Mouse (Mus musculus) layer of hippocampus, adult 8-10 months (tissue): ENCODE data around the gene Lamtor5. TPM values are rescaled to one million over a fixed set of nuclear protein-coding genes. Genes with fewer than 3 reads are reported as not detected.
A peak's percentile ranks its signal among the peaks of the same experiment; 100 is the strongest.

ENCODE experiments used
- DNase-seq, 2 experiments: peaks; one replicate each; pipeline ENCODE4 v3.0.0; 2022; ENCODE audit warnings: low spot score in 2 of 2
- total RNA-seq, 4 experiments: library from RNA; stranded (reverse); gene quantifications; 2 replicates each; pipeline ENCODE4 v1.2.4; 2022

The Lamtor5 gene
- 10 to 100 TPM; 59.9 to 73.1 (median 66.1) TPM for total RNA-seq

DNA sequence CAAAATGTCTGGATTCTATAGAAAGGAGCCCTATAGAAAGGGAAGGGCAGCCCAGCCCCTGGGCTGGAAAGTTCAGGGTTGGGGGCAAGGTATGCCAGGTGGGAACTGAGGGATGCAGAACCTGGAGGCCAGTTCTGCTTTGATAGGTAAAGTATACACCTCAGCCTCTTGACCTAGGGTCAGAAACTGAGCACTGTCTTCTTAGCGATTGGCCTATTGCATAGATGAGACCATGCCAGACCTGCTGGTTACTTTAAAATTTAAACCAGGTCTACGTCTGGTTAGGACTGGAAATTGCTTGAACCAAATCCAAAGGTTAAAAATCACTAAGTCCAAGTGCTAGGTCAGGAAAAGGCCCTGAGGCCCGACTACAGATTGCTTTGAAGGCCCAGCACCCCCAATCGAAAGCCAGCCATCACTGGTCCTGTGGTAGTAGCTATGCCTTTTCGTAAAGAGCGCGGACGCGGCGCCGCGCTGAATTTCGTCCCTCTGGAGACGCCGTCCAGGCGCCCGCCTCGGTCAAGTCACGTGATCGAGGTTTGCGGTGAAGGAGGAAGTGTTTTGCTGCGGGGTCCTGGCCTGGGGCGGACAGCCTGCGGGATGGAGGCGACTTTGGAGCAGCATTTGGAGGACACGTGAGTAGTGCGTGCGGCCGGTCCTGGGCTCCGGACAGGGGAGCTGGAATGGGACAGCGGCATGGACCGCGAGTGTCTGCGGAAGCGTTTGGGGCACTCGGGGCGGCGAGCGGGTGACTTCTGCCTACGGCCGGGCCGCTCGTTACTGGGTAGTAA, at the start of gene Lamtor5:
Gene Lamtor5 (plus strand): TSS at position 380 of the 791 bp plus-strand sequence.
- DNase-seq = peak; percentile 86 to 90

DNA sequence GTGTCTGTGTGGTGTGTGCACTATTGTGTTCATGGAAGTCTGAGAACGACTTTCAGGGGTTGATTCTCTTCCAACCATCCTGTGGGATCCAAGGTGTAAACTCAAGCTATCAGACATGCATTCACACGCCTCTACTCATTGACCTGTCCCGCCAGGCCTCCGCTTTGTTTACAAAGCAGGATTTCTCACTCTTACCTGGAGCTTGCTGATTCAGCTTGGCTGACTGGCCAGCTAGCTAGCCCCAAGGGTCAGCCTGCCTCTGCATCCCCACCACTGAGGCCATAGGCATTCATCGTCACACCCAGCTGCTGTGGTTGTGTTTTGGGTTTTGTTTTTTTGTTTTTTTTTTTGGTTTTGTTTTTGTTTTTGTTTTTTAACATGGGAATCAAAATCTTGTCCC, 49.4 kb upstream of the Lamtor5 start:
- no peak for DNase-seq

DNA sequence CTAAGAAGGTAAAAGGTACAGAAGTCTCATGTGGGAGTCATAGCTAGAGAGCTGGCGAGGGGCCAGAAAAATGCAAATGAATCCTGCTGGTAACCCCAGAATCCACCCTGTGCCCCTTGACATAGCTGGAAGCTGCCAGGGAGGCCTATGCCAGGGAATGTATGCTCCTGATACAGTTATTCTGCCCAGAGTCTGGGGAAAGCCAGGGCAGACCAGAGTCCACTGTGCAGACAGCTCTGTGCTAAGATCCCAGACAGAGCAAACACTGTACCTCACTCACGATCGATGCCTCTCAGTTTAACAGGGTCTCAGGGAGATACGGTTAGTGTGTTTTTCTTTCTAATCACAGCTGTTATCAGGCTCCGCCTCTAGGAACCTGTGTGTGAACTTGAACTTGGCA, 48.8 kb upstream of the Lamtor5 start:
- DNase-seq = no peak

DNA sequence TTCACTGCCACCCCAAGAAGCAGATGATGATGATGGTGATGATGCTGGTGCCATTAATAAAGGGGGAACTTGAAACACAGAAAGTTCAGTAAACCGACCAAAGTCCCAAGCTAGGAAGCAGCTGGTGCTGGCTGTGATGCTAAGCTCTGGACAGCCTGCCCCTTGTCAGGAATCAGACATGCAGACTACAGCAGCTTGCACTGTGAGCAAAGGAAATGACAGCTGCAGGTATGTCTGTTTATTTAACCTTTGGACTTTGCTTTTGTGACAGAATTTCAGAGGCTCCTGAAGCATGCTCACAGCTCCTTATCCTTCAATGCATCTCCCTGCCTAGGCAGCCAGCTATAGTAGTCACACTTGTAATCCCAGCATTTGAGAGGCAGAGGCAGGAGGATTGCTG, 48.1 kb upstream of the Lamtor5 start, which contains the start of gene A630076J17Rik:
Gene A630076J17Rik (plus strand): TSS at position 88 of the 400 bp plus-strand sequence.
- no peak for DNase-seq

DNA sequence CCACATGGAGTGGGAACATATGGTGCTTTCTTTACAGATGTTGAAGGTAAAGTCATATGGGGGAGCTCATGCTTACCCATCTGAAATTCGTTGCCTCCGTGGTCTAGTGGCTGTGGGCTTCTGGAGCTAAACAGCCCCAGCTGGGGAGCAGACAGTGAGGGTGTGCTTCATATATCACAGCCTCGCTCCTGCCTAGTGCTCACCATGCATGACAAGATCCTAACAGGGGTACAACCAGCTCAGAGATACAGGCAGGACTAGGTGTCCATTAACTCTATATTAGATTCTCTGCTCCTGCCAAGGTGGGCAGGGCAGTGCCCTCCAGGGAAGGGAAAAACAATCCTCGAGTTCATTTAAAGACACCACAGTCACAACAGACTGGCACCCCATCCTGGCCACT, 47.5 kb upstream of the Lamtor5 start:
- no peak for DNase-seq

DNA sequence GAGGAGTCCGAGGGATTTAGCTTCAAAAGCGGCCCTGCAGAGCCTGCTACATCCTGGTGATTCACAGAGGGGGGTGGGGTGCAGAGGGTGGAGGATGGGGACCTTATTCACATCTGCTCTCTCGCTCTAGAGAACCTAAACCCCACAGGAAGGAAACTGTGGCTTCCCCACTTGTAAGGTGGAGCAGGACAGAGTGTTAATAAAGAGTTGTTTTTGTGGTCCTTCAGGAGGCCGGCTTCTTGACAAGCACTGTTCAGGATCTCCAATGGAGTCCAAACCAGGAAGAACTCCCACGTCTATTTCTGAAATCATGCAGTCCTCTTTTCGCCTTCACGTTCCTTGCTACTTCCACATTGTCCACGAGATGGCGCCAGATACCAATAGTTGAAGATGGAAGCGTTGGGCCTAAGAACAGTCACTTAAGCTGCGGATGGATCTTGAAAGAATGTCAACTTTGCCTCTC, 45.3 kb upstream of the Lamtor5 start:
- DNase-seq = peak; percentile 73 to 90

DNA sequence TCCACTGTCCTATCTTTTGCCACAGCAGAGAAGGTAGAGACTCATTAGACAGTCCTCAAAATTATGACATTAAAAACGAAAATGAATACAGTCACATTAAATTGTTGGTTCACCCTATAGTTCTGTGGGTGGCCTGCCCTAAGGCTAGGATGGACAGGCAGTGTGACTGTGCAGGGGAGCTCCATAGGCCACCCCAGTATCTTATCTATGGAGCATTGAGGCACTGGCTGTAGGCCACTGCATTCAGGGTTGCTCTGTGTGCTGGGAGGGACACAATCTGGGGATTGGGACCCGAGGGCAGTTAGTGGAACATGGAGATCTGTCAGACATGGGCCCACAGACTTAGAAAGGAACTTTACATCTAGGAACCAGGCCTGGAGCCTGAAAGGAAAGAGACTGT, 44.7 kb upstream of the Lamtor5 start:
- DNase-seq = no peak

DNA sequence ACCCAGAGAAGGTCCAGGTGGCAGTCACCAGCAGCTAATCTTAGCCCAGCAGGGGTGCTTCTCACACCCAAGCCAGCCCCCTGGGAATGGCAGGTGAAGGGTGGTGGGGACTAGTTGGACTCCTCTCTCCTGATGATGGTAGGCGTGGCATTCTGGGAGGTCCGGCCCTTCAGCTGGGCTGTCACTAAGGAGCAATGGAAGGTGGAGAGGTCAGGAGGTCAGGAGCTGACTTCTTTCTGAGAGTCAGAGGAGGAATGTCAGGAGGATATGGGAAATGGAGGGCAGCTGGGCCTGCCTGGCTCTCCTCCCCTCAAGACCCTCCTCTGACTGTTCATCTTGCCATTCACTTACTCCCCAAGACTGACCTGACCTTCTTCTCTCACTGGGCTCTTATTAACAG, 40.6 kb upstream of the Lamtor5 start:
- no peak for DNase-seq

DNA sequence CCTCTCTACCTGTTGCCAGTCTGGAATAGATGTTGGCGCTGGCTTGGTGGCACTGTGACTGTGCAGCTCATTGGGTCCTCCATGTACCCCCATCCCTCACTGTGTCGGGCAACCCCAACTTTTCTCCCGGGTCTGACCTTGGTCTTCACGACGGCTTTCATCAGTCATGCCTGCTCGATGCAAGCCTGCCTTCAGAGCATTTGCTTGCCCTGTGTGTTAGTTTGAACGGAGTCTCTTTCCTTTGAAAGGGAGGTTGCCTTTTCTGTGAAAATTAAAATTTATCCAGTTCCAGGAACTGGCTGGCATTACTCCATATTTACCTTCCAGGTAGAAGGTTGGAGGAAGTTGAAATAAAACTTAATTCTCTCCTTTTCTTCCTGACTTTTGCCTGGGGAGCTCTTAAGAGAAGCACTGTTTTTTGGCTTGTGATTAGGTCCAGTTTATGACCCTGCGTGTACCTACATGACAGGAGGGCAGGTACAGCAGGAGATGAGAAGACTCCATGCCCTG, 40.1 kb upstream of the Lamtor5 start:
- DNase-seq = no peak

DNA sequence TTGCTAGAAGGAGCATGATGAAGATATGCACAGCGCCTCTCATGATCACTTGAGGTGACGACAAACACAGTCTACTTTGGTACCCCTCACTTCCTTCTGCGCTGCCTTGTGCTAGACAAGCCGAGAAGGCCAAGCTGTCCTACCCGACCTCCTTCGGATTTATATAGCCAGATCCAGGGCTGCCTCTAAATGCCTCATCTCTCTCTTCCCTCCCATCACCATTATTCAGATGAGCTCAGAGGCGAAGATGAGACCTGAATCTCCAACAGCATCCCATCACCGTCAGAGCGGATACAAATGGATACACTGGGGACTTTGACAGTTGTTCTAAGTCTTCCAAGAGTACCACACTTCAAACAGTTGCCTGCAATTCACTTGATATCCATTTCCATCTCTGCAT, 39.1 kb upstream of the Lamtor5 start, which contains the start of gene Prok1:
Gene Prok1 (minus strand): TSS at position 101 of the 400 bp plus-strand sequence.
- no peak for DNase-seq

DNA sequence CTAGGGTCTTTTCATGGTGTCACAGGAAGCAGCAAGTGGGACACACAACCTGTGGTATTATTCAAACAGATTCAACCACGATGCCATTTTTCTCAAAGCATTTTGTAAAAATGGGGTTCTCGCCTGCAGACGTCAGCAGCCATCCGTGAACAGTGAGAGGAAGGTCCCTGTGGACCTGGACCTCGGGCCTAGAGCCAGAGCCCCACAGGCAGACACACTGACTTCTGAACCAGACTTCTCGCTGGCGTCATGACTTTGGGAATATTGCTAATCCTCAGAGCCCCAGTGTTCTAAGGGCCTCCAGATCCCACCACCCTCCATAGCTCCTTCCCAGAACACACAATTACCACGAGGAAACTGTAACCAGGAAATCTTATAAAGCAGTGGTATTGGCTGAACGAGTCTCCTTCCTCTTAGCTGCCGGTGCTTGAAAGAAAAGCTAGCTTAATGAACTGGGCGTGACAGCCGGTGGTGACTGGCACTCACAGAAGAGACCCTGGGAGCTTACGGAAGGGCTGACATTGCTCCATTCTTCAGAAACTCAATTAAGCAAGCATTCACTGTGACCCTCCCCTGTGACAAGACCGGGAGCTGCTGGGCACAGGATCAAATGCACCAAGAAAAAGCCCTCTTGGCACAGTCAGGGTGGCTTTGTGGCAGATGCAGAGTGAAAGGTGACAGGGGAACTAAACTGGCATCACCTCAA, 37.1 kb upstream of the Lamtor5 start:
- no peak for DNase-seq

DNA sequence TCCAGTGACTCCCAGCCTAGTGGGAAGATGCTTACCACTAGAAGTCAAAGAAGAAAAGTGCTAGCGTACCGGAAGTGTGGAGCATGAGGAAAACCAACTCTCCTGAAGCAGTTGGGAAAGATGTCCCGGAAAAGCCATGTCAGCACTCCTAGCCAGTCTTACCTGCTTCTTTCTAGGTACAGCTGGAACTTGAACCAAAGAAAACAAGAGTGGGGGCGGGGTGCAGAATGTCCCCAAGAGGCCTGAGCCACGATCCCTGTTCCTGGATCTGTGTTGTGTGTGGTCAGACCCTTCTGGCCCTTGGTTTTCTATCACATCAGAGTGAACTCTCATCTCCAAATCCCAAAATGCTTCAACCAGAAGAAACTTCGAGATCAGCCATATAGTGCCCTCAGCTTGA, 31.8 kb upstream of the Lamtor5 start:
- no peak for DNase-seq

DNA sequence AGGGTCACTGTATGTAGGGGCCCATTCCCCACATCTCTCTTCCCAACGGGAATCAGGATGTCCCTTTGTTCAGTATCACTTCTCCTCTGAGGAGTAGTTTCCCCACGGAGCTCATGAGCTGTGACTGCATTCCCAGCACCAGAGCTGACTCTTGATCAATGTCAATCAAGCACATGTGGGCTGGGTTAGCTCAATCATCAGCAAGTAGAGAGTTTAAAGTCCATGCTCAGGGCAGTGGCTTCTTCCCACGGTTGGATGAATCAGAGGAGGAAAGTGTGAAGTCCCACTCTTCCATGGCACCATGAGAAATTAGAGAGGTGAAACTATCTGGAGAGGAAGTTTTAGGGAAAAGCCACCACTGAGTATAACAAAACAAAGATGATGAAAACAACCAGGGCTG, 29.6 kb upstream of the Lamtor5 start:
- no peak for DNase-seq

DNA sequence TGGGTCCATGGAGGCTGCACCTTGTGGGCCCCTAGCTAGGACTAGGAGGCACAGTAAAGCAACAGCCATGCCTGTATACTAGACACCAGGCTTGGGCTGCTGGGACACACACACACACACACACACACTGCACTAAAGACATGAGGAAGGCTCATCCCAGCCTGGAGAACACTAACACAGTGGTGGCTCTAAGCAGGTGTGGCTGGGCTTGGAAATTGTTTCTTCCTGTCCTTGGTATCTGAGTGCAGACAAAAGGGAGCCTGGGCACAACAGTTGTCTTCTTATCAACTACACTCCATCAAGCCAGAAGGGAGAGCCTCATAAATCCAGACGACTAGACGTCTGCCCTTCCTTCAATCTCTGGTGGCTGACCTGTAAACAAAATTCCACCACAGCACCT, 28.3 kb upstream of the Lamtor5 start:
- DNase-seq = no peak

DNA sequence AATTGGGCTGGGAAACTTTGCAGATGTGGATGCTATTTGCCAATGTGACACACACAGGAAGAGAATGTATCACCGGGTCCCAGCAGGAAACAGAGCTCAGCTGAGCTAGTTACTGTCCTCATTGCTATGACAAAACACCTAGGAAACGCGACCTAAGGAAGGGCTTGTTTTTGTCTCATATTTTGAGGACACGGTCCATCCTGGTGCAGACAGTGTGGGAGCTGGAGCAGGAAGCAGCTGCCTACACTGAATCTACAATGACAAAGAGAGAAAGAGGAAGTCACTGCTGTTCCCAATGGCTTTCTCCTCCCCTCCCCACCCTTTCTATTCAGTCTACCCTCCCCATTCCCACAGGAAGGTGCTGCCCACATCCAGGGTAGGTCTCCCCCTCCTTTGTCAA, 26.6 kb upstream of the Lamtor5 start:
- no peak for DNase-seq

DNA sequence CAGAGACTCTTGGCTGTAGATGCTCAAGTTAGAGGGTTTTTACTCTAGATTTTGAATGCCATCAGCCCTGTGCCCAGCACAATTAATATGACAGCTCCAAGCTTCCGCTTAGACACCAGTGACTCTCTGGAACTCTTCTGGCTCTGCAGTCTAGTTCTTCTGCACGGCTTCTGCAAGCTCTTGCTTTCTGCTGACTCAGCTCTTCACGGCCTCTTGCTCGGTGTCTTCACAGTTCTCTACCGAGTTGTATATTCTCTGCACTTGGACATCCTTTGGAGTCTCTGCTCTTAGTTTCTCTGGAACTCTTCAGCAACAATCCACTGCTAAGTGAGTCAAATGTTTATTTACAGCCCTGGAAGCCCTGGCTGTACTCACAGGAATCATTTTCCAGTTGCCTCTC, 24.7 kb upstream of the Lamtor5 start:
- DNase-seq = no peak

DNA sequence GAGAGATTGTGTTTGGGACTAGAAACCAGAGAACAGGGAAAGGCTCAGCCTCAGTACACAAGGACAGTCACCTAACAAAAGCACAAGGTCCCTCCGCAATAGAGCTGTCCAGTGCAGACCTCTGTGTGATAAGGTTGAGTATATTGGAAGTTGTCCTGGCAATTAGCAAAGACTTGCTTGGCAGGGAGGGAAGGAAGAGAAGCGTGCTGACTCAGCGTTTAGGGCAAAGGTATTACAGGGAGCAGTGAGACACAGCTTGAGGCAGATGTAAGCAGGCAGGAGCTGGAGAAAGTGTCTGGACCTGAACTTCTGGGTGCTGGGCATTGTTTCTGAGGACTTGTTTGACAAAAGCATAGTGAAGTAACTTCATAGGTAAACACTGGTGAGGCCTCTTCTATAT, 22.7 kb upstream of the Lamtor5 start:
- no peak for DNase-seq

DNA sequence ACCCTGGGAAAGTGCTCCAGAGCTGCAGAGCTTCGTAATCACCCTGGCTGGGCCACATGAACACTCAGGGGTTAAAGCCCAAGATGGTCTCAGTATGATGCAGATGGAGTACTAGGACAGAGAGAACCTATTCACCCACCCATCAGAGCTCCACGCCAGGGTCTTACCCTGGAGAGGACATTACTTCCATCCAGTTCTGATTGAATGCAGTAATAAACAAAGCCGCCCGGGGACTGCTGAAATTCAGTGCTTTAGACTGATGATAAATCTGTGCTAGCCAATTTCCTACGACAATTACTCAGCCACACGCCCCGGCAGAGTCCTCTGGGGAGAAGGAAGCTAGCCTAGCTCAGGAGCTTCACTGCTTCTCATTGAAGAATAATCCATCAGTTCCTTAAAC, 21.9 kb upstream of the Lamtor5 start:
- no peak for DNase-seq

DNA sequence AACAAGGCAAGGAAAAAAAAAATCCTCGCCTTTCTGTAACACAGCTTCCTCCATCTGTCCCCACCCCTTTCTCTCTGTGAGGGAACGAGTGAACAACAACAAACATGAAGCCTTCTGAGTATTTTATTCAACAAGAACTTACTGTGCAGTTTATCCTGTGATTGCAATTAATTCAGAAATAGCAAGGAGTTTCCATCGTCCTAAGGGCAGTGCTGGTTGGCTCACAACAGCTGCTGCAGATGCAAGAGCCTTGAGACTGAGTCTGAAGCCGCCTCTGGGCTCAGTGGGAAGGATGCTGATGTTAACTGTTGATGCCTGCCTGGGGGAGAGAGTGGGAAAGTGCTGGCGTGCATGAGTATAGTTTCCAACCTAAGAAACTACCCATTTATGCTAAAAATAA, 20.7 kb upstream of the Lamtor5 start:
- peak in 1 of 2 experiments; percentile 17 for DNase-seq

DNA sequence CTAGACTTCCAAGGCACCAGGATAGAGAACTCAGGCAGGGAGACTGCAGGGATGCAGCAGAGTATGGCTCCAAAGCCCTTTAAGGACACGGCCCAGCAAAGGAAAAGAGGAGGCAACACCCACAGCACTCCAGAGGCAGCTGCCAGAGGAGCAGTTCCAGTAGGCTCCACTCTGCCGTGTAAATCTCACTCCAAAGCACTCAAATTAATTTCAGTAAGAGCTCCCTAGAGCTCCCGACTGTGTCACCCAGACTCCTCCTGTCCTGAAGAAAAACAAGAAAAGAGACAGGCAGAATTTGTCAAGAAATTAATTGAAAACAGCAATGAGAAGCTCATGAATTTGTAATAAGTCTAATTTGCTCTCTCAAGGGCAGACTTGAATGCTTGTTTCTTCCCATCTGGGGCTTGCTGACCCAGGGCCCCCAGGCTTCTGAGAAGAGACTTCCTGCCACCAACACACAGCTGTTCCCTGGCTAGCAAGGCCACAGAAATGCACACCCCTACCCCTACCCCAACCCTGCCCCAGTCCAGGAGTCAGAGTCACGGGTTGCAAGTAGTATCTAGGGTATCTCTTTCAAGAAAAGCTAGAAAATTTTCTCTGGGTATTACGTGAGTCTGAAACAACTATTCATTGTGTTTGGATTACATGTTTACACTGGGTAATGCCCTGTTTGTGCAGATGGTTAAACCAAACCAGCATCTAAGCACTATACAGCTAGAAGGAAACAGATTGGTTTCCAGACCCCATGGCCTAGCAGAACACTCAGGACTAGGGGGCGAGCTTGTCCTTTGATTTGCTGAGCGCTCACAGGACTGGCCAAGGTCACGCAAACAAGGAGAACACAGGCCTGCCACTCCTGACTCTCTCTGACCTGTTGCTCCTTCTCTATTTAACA, 17.5 kb upstream of the Lamtor5 start:
- DNase-seq = peak in 1 of 2 experiments; percentile 22

DNA sequence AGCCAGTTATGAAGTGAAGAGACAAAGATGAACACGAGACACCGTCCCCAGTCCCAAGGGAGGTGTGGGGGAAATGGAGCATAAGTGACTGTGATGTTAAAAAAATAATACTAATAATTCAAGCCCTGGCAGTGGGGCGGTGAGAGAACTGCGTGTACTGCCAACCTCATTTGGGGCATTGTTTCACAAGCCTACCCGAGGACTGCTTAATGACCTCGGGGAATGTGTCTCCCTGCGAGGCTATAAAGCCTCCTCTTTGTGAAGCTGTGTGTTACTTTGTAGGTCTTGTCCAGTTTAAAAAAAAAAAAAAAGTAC, 16.9 kb upstream of the Lamtor5 start:
- DNase-seq = no peak
